Mouse (Mus musculus) spleen, adult 2 months (tissue): ENCODE measurements at regions not wholly inside any gene's neighbourhood (a gene's known extent, or its start where the extent isn't known, plus 50 kb on each side); places are given as distances from the start of the nearest gene placed in this dataset.

Experiments
- DNase-seq, 2 experiments: peaks; one replicate each; pipeline versions ENCODE4 v3.0.0 to v3.0.0-alpha.2; 2012 to 2021; ENCODE audit warnings: low spot score in 2 of 2, low read depth in 1 of 2
- H3K27ac ChIP-seq: fragments of 200-500 bp; 2 replicates; pipeline ENCODE4 v1.5.1; 2012; ENCODE audit warnings: low read length, inconsistent platforms; ENCODE audit not compliant: insufficient read depth
- H3K27me3 ChIP-seq: fragments of 200-500 bp; 2 replicates; pipeline ENCODE4 v1.6.1; 2012; ENCODE audit warnings: mild to moderate bottlenecking, moderate library complexity, low read length, inconsistent platforms; ENCODE audit not compliant: control insufficient read depth, insufficient read depth
- H3K36me3 ChIP-seq: fragments of 200-500 bp; 2 replicates; pipeline ENCODE4 v1.6.1; 2012; ENCODE audit warnings: mild to moderate bottlenecking, low read length, inconsistent platforms; ENCODE audit not compliant: control insufficient read depth, insufficient read depth
- H3K4me1 ChIP-seq: fragments of 200-500 bp; 2 replicates; pipeline ENCODE4 v1.6.1; 2011; ENCODE audit warnings: inconsistent platforms; ENCODE audit not compliant: control insufficient read depth, insufficient read depth, insufficient read length
- H3K4me3 ChIP-seq: fragments of 200-500 bp; 2 replicates; pipeline ENCODE4 v1.5.1; 2011; ENCODE audit warnings: mild to moderate bottlenecking, inconsistent platforms; ENCODE audit not compliant: insufficient read depth, insufficient read length; ENCODE audit errors: extremely low read depth
- CTCF ChIP-seq: fragments of 200-500 bp; IDR thresholded peaks from 2 replicates; pipeline ENCODE4 v1.5.1; 2011; ENCODE audit warnings: mild to moderate bottlenecking, inconsistent platforms; ENCODE audit not compliant: insufficient read depth, insufficient read length, insufficient replicate concordance; ENCODE audit errors: extremely low read depth
- POLR2A ChIP-seq: fragments of 200-500 bp; IDR thresholded peaks from 2 replicates; pipeline ENCODE4 v1.6.1; 2011; ENCODE audit warnings: low read depth, low read length, inconsistent platforms
- WGBS: fragments of 180-500 bp; shearing (Covaris S2); methylation state at CpG from one replicate; pipeline ENCODE4 v1.1.7; 2018; 5-methylcytosine and 5-hydroxymethylcytosine counted together

DNA sequence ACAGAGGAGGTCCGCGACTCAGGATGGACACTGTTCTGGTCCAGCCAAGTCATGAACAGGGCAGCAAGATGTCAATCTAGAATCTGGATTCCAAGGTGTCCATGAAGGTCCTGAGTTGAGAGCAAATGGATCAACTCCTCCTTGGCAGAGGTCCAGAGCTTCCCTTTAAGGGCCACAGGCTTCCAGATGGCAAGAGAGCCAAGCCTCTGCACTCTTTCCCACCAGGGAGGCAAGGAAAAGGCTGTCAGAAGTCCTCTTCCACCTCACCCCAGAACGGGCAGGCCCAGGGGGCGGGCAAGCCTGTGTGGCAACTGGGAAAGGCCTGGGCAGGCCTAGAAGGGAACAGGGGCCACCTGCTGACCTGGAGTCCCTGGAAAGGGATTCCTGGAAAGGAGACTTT lies 58.7 kb upstream of the Ppp1r26 start:
- DNase-seq, result no peak
- H3K4me3 ChIP-seq, result no peak overlapping the region
- H3K27ac ChIP-seq, result no peak overlapping the region
- 85% methylated on average over 4 of the region's 4 CpGs for WGBS
- no peaks in the 10 kb centered on the region for H3K36me3 ChIP-seq
- no peak for TF ChIP-seq POLR2A
- H3K4me1 ChIP-seq, result no peaks in the 10 kb centered on the region
- no peaks in the 10 kb centered on the region for H3K27me3 ChIP-seq

DNA sequence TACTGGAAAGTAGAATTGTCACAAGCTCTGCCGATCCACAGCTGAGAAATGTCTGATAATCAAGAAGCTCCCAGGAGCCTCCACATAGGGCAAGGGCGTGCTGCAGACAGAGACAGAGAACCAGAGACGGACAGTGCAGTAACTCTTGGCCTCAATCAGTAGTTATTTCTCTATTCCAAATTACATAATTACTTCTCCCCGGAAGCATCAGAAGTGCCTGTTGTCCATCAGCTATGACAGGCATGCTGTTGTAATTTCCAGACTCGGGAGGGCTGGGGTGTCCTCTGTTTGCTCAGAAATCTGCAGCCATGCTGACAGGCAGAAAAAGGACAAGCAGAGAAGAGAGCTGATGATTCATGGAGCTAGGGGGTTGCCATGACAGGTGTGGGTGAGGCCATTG lies 56.9 kb upstream of the Ppp1r26 start:
- no peaks in the 10 kb centered on the region for H3K27me3 ChIP-seq
- no peak for DNase-seq
- 81% methylated on average over 5 of the region's 5 CpGs for WGBS
- TF ChIP-seq POLR2A (no peak), CTCF (no peak)
- H3K4me3 ChIP-seq, result no peak overlapping the region
- no peak overlapping the region for H3K27ac ChIP-seq
- H3K4me1 ChIP-seq, result no peaks in the 10 kb centered on the region
- no peaks in the 10 kb centered on the region for H3K36me3 ChIP-seq

DNA sequence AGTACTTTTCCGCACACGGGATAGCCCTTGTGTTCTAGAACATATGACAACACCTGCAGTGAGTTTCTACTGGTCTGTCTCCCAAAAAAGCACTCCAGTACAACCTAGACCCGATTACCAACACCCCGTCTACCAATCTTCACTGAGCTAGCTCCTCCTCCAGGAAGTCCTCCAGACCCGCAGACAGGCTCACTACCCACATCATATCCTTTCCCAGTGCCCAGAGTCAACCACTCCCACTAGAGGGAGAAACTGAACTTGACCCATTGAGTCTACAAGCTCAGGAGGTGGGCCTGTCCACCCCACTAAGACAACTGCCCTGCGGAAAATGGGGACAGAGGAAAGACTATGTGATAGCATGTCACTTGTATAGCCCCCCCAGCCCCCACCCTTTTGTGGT lies 51.2 kb upstream of the Ppp1r26 start:
- H3K27me3 ChIP-seq, result no peaks in the 10 kb centered on the region
- TF ChIP-seq CTCF (no peak), POLR2A (no peak)
- no peaks in the 10 kb centered on the region for H3K4me1 ChIP-seq
- 52% methylated on average over 6 of the region's 6 CpGs for WGBS
- no peak overlapping the region for H3K27ac ChIP-seq
- no peaks in the 10 kb centered on the region for H3K36me3 ChIP-seq
- no peak overlapping the region for H3K4me3 ChIP-seq
- DNase-seq, result no peak
